Mouse (Mus musculus) kidney, adult 2 months (tissue): ENCODE data around the gene Nudt19.
"Not testable (repeated sequence)": the region's sequence is repeated elsewhere in the genome, so short reads cannot be mapped to it uniquely, and the experiment has no call there.

Experiments
- CTCF ChIP-seq: fragments of 200-500 bp; conservative IDR thresholded peaks from 2 replicates; pipeline ENCODE4 v1.5.1; 2011; ENCODE audit warnings: low read depth, mild to moderate bottlenecking, control low read depth, low read length, moderate library complexity, mixed read lengths; ENCODE audit not compliant: insufficient read depth, insufficient read length
- POLR2A ChIP-seq: fragments of 200-500 bp; IDR thresholded peaks from one replicate; pipeline ENCODE4 v1.6.1; 2011; ENCODE audit warnings: low read depth, low read length, control low read depth

- TF ChIP-seq CTCF, POLR2A: not testable (repeated sequence)
These were observed 14.8 kb upstream of the Nudt19 start for GRCm38 (mm10) chr7:35570883-35571282.
